Mouse (Mus musculus) CH12.LX (cell line): ENCODE data around the gene Tpd52l2. TPM values are rescaled to one million over a fixed set of nuclear protein-coding genes. Genes with fewer than 3 reads are reported as not detected.
A peak's percentile ranks its signal among the peaks of the same experiment; 100 is the strongest.

Experiments
- DNase-seq: peaks from one replicate; pipeline ENCODE4 v3.0.0-alpha.2; 2013; ENCODE audit errors: extremely low read depth
- H3K27ac ChIP-seq: 2 replicates; pipeline ENCODE4 v1.5.1; 2012; ENCODE audit warnings: low read depth, mild to moderate bottlenecking, control low read depth, moderate library complexity; ENCODE audit not compliant: insufficient read depth
- H3K27me3 ChIP-seq: replicated peaks from 2 replicates; pipeline ENCODE3; 2012; ENCODE audit warnings: inconsistent platforms
- H3K36me3 ChIP-seq, 2 experiments: replicated peaks in 1 of 2; 2 replicates each; pipeline versions ENCODE3 to v1.6.1; 2012; ENCODE audit warnings: inconsistent platforms in 1 of 2, low read length in 1 of 2, mild to moderate bottlenecking in 1 of 2, mixed read lengths in 1 of 2, moderate library complexity in 1 of 2; ENCODE audit not compliant: control insufficient read depth in 1 of 2, insufficient read depth in 1 of 2
- H3K4me1 ChIP-seq, 2 experiments: 2 replicates each; pipeline ENCODE4 v1.6.1; 2012; ENCODE audit warnings: inconsistent platforms in 1 of 2, moderate library complexity in 1 of 2; ENCODE audit not compliant: insufficient read depth in 2 of 2, control insufficient read depth in 1 of 2
- H3K4me2 ChIP-seq: 2 replicates; pipeline ENCODE4 v1.6.1; 2012; ENCODE audit warnings: low read depth, mild to moderate bottlenecking, control low read depth; ENCODE audit not compliant: poor library complexity, insufficient read depth, severe bottlenecking
- H3K4me3 ChIP-seq, 3 experiments: fragments of 150-350 bp in 1 of 3; sonication (generic) in 1 of 3; replicated peaks in 1 of 3; 2 replicates each; pipeline versions ENCODE3 to v1.5.1; 2011 to 2012; ENCODE audit warnings: low read depth in 2 of 3, low read length in 2 of 3, mild to moderate bottlenecking in 2 of 3, moderate library complexity in 2 of 3, control low read depth in 1 of 3, improper control_type of control experiment in 1 of 3, inconsistent platforms in 1 of 3, mixed read lengths in 1 of 3; ENCODE audit not compliant: poor library complexity in 1 of 3
- H3K79me2 ChIP-seq: replicated peaks from 2 replicates; pipeline ENCODE4 v1.6.1; 2012; ENCODE audit warnings: mild to moderate bottlenecking, moderate library complexity; ENCODE audit not compliant: control insufficient read depth, poor library complexity, insufficient read depth, severe bottlenecking; ENCODE audit errors: extremely low read depth
- H3K9ac ChIP-seq: 2 replicates; pipeline ENCODE4 v1.6.1; 2012; ENCODE audit warnings: low read depth, mild to moderate bottlenecking, control low read depth, moderate library complexity; ENCODE audit not compliant: insufficient read depth
- H3K9me3 ChIP-seq: replicated peaks from 2 replicates; pipeline ENCODE3; 2012; ENCODE audit warnings: low read length, inconsistent platforms, mixed read lengths
- CHD1 ChIP-seq: IDR thresholded peaks from 2 replicates; pipeline ENCODE4 v1.6.1; 2012; ENCODE audit warnings: low read depth, low read length, improper control_type of control experiment, inconsistent platforms
- CTCF ChIP-seq, 2 experiments: IDR thresholded peaks in 1 of 2; conservative IDR thresholded peaks in 1 of 2; 2 replicates each; pipeline ENCODE4 v1.5.1; 2011 to 2012; ENCODE audit warnings: low read depth in 2 of 2, low read length in 2 of 2, improper control_type of control experiment in 1 of 2, inconsistent platforms in 1 of 2, mild to moderate bottlenecking in 1 of 2, moderate library complexity in 1 of 2
- E2F4 ChIP-seq: IDR thresholded peaks from 2 replicates; pipeline ENCODE4 v1.6.1; 2011; ENCODE audit warnings: low read depth, low read length, improper control_type of control experiment; ENCODE audit not compliant: insufficient replicate concordance
- ETS1 ChIP-seq: conservative IDR thresholded peaks from 2 replicates; pipeline ENCODE4 v1.6.1; 2012; ENCODE audit warnings: low read depth, mild to moderate bottlenecking, inconsistent platforms, low read length, improper control_type of control experiment, moderate library complexity
- HCFC1 ChIP-seq: IDR thresholded peaks from 2 replicates; pipeline ENCODE4 v1.6.1; 2012; ENCODE audit warnings: low read depth, mild to moderate bottlenecking, inconsistent platforms, low read length, improper control_type of control experiment
- JUN ChIP-seq: IDR thresholded peaks from 2 replicates; pipeline ENCODE4 v1.6.1; 2011; ENCODE audit warnings: low read depth, mild to moderate bottlenecking, low read length, improper control_type of control experiment, moderate library complexity; ENCODE audit not compliant: insufficient read depth
- KAT2A ChIP-seq: IDR thresholded peaks from 2 replicates; pipeline ENCODE4 v1.6.1; 2012; ENCODE audit warnings: low read length, improper control_type of control experiment, inconsistent platforms; ENCODE audit not compliant: insufficient replicate concordance
- MAX ChIP-seq: IDR thresholded peaks from 2 replicates; pipeline ENCODE4 v1.6.1; 2011; ENCODE audit warnings: low read length, improper control_type of control experiment
- MAZ ChIP-seq: IDR thresholded peaks from 2 replicates; pipeline ENCODE4 v1.6.1; 2012; ENCODE audit warnings: low read depth, mild to moderate bottlenecking, inconsistent platforms, low read length, improper control_type of control experiment, moderate library complexity
- PAX5 ChIP-seq: IDR thresholded peaks from 2 replicates; pipeline ENCODE4 v1.6.1; 2012; ENCODE audit warnings: low read length, inconsistent platforms, mixed read lengths
- POLR2A ChIP-seq: IDR thresholded peaks from 2 replicates; pipeline ENCODE4 v1.6.1; 2011; ENCODE audit warnings: low read depth, mild to moderate bottlenecking, improper control_type of control experiment, low read length
- POLR2AphosphoS2 ChIP-seq: IDR thresholded peaks from 2 replicates; pipeline ENCODE4 v1.6.1; 2011; ENCODE audit warnings: low read depth, low read length, improper control_type of control experiment
- RAD21 ChIP-seq: IDR thresholded peaks from 2 replicates; pipeline ENCODE4 v1.6.1; 2011; ENCODE audit warnings: low read depth, mild to moderate bottlenecking, low read length, improper control_type of control experiment, moderate library complexity
- RCOR1 ChIP-seq: conservative IDR thresholded peaks from 2 replicates; pipeline ENCODE4 v1.6.1; 2012; ENCODE audit warnings: low read depth, mild to moderate bottlenecking, inconsistent platforms, low read length, improper control_type of control experiment
- SIN3A ChIP-seq: IDR thresholded peaks from 2 replicates; pipeline ENCODE4 v1.6.1; 2012; ENCODE audit warnings: low read length, improper control_type of control experiment, inconsistent platforms
- TBP ChIP-seq: conservative IDR thresholded peaks from 2 replicates; pipeline ENCODE4 v1.6.1; 2011; ENCODE audit warnings: low read depth, low read length, improper control_type of control experiment
- TCF12 ChIP-seq: IDR thresholded peaks from 2 replicates; pipeline ENCODE4 v1.6.1; 2014; ENCODE audit warnings: low read depth, mild to moderate bottlenecking, inconsistent platforms, low read length, improper control_type of control experiment
- USF2 ChIP-seq: conservative IDR thresholded peaks from 2 replicates; pipeline ENCODE4 v1.6.1; 2011; ENCODE audit warnings: low read depth, low read length, improper control_type of control experiment
- ZNF384 ChIP-seq: IDR thresholded peaks from 2 replicates; pipeline ENCODE4 v1.6.1; 2012; ENCODE audit warnings: low read depth, low read length, improper control_type of control experiment, inconsistent platforms
- dilution Hi-C: fragments of 300-500 bp; cut with MboI; formaldehyde crosslinking; loops from 2 replicates; pipeline ENCODE4 v1.14.3; 2020; ENCODE audit warnings: low sequenced_read_pairs; ENCODE audit not compliant: extremely low pct_unique_long_range_greater_than_20kb, extremely low pct_ligation_motif_present
- in situ Hi-C: fragments of 300-500 bp; cut with MboI; formaldehyde crosslinking; loops from 3 replicates; pipeline ENCODE4 v1.14.3; 2019; ENCODE audit warnings: low sequenced_read_pairs, low pct_ligation_motif_present, low pct_unique_long_range_greater_than_20kb, mixed read lengths
- polyA plus RNA-seq: library from polyadenylated mRNA; unstranded; fragments of >175 nt; gene quantifications from 2 replicates; pipeline ENCODE4 v1.2.1, GENCODE M21; 2012; ENCODE audit warnings: low read depth; ENCODE audit not compliant: insufficient read length
- total RNA-seq, 2 experiments: library from RNA; depleted of rRNA; stranded (reverse); fragments of 300-350 nt in 1 of 2; fragments of >200 nt in 1 of 2; gene quantifications; 2 replicates each; pipeline ENCODE4 v1.2.3; 2012 to 2014

Gene Tpd52l2
- total and polyA plus RNA-seq, 3 experiments, result 80.7 to 126 (median 92.0) TPM

GRCm38 (mm10) chr2:181484456-181485233, 12.3 kb upstream of the Tpd52l2 start:
- Histone ChIP-seq H3K4me2 (peak overlapping the region; percentile 97), H3K4me1 (peaks cover 23 to 54% of the 10 kb centered on the region in 2 experiments), H3K27me3 (no peaks in the 10 kb centered on the region), H3K36me3 (peaks cover 0 to 1% of the 10 kb centered on the region in 2 experiments), H3K79me2 (no peaks in the 10 kb centered on the region), H3K4me3 (no peak overlapping the region), H3K9me3 (no peaks in the 10 kb centered on the region), H3K9ac (peak overlapping the region; percentile 67; the same call in 1 of the 2 replicates), H3K27ac (peak overlapping the region; percentile 70)
- dilution Hi-C loops, result no loop called here
- DNase-seq, result peak; percentile 42
- in situ Hi-C loops, result loop anchor here (5.0 to 25.0 kb wide), 2 partner anchors 92 to 297 kb away; partner anchors contain the start of gene Ppdpf
- no peak for TF ChIP-seq ETS1
- no peak for TF ChIP-seq CTCF (conservative IDR thresholded peaks at IDR 0.05 in 1 of 2, IDR thresholded peaks at IDR 0.05 in 1 of 2; ENCODE audit: low read depth in 2 of 2, low read length in 2 of 2)
- no peak for TF ChIP-seq ZNF384
- no peak for TF ChIP-seq CHD1
- TF ChIP-seq MAX, result no peak
- TF ChIP-seq E2F4, result no peak
- TF ChIP-seq KAT2A, result no peak
- TF ChIP-seq TCF12, result no peak
- TF ChIP-seq HCFC1, result no peak
- no peak for TF ChIP-seq POLR2AphosphoS2
- TF ChIP-seq MAZ, result no peak
- TF ChIP-seq POLR2A, result no peak
- TF ChIP-seq TBP, result no peak
- no peak for TF ChIP-seq RCOR1
- TF ChIP-seq RAD21, result no peak
- no peak for TF ChIP-seq SIN3A

- Histone ChIP-seq H3K4me2 (no peak overlapping the region), H3K79me2 (no peaks in the 10 kb centered on the region), H3K4me1 (peaks cover 23 to 54% of the 10 kb centered on the region in 2 experiments), H3K27ac (no peak overlapping the region), H3K4me3 (no peak overlapping the region), H3K9ac (no peak overlapping the region), H3K9me3 (no peaks in the 10 kb centered on the region), H3K36me3 (no peaks in the 10 kb centered on the region), H3K27me3 (no peaks in the 10 kb centered on the region)
- dilution Hi-C loops, result no loop called here
- TF ChIP-seq PAX5 (no peak), MAX (no peak), KAT2A (no peak), JUN (no peak), USF2 (no peak), ZNF384 (no peak), MAZ (no peak)
- in situ Hi-C loops, result loop anchor here (5.0 to 25.0 kb wide), 2 partner anchors 93 to 298 kb away; partner anchors contain the start of gene Ppdpf
- DNase-seq, result no peak
Measured at GRCm38 (mm10) chr2:181485741-181486140, 11.2 kb upstream of the Tpd52l2 start.
